ENCODE assay signal across 8 mouse cellular contexts in genomic region chr1:33813495-33813867, GRCm38 (mm10). TPM values are rescaled to one million over a fixed set of nuclear protein-coding genes. Genes with fewer than 3 reads are reported as not detected.
DNase-seq lines count a peak whose midpoint lies in the region; ATAC-seq and TF ChIP-seq lines count a peak whose summit lies in the region.

No protein-coding gene starts in this region.

- peak overlapping the region; percentile 93 for H3K4me3 ChIP-seq in lung, embryonic 15.5 days
- H3K4me3 ChIP-seq in forebrain, embryonic 16.5 days (replicated peaks; ENCODE audit: low read length) = peak overlapping the region; percentile 100
- H3K4me3 ChIP-seq in liver, embryonic 14.5 days (ENCODE audit: insufficient read depth in 1 of 2, low read depth in 2 of 2, low read length in 2 of 2) = peak overlapping the region; percentile 84 to 85
- H3K4me3 ChIP-seq in stomach, embryonic 16.5 days (replicated peaks; ENCODE audit: low read length) = peak overlapping the region; percentile 98

- H3K9ac ChIP-seq in lung, embryonic 15.5 days = peak overlapping the region; percentile 98
- peak overlapping the region; percentile 98 for H3K9ac ChIP-seq in forebrain, embryonic 16.5 days (replicated peaks; ENCODE audit: low read depth, low read length)
- H3K9ac ChIP-seq in liver, embryonic 14.5 days (replicated peaks) = peak overlapping the region; percentile 93
- H3K9ac ChIP-seq in stomach, embryonic 16.5 days (ENCODE audit: low read length) = peak overlapping the region; percentile 99

- peak overlapping the region; percentile 91 for H3K27ac ChIP-seq in lung, embryonic 15.5 days
- H3K27ac ChIP-seq in forebrain, embryonic 16.5 days (ENCODE audit: low read length) = peak overlapping the region; percentile 95
- H3K27ac ChIP-seq in liver, embryonic 14.5 days = peak overlapping the region; percentile 42
- H3K27ac ChIP-seq in stomach, embryonic 16.5 days (ENCODE audit: low read length) = peak overlapping the region; percentile 93

- TF ChIP-seq CTCF in liver, embryonic 14.5 days (IDR thresholded peaks at IDR 0.05; ENCODE audit: low read depth) = no peak

- no peaks in the 10 kb centered on the region for H3K27me3 ChIP-seq in lung, embryonic 15.5 days
- H3K27me3 ChIP-seq in forebrain, embryonic 16.5 days (replicated peaks; ENCODE audit: control insufficient read depth, insufficient read depth, low read length) = no peaks in the 10 kb centered on the region
- H3K27me3 ChIP-seq in liver, embryonic 14.5 days (ENCODE audit: control insufficient read depth, insufficient read depth, low read length) = no peaks in the 10 kb centered on the region
- H3K27me3 ChIP-seq in stomach, embryonic 16.5 days (ENCODE audit: control insufficient read depth, insufficient read depth, low read length) = no peaks in the 10 kb centered on the region

- H3K9me3 ChIP-seq in lung, embryonic 15.5 days = no peaks in the 10 kb centered on the region
- H3K9me3 ChIP-seq in forebrain, embryonic 16.5 days (ENCODE audit: control insufficient read depth, low read length) = 0 out of 2 replicates have a peak, but pooled peaks cover 2% of the 10 kb centered on the region
- no peaks in the 10 kb centered on the region for H3K9me3 ChIP-seq in liver, embryonic 14.5 days (ENCODE audit: control insufficient read depth, low read length)
- no peaks in the 10 kb centered on the region for H3K9me3 ChIP-seq in stomach, embryonic 16.5 days (replicated peaks; ENCODE audit: control insufficient read depth, low read length)

- ATAC-seq in lung, embryonic 15.5 days (ENCODE audit: borderline replicate concordance, extremely low read depth, low FRiP score, low TSS enrichment) = no peak
- no peak for ATAC-seq in forebrain, embryonic 16.5 days
- peak; percentile 27 for ATAC-seq in liver, embryonic 14.5 days (ENCODE audit: insufficient read depth)
- no peak for ATAC-seq in stomach, embryonic 16.5 days (ENCODE audit: insufficient read depth, low FRiP score)

- H3K4me2 ChIP-seq in lung, embryonic 15.5 days = peak overlapping the region; percentile 72
- H3K4me2 ChIP-seq in forebrain, embryonic 16.5 days (ENCODE audit: low read length) = peak overlapping the region; percentile 91
- peak overlapping the region; percentile 77 for H3K4me2 ChIP-seq in liver, embryonic 14.5 days (ENCODE audit: low read depth)
- peak overlapping the region; percentile 60 for H3K4me2 ChIP-seq in stomach, embryonic 16.5 days (ENCODE audit: low read depth, low read length)

- DNase-seq in lung, adult 18-20 months = no peak
- DNase-seq in brain, adult 2 months (ENCODE audit: low read depth, low spot score) = peak; percentile 12
- DNase-seq in liver, embryonic 14.5 days (ENCODE audit: low read depth in 3 of 3, low spot score in 3 of 3) = peak in 2 of 3 experiments; percentile 5 to 14
- DNase-seq in left cerebral cortex, adult 8-10 months (ENCODE audit: low spot score in 2 of 2) = no peak
- no peak for DNase-seq in gastrocnemius, postnatal 4 days (ENCODE audit: low spot score in 2 of 2)

- 6% methylated on average over 11 of the region's 11 CpGs for WGBS in lung, embryonic 15.5 days
- WGBS in forebrain, embryonic 16.5 days = 6% methylated on average over 11 of the region's 11 CpGs
- 6% methylated on average over 11 of the region's 11 CpGs for WGBS in liver, embryonic 14.5 days (ENCODE audit: insufficient replicate concordance)
- 7% methylated on average over 11 of the region's 11 CpGs for WGBS in stomach, embryonic 16.5 days

- peaks cover 19% of the 10 kb centered on the region for H3K4me1 ChIP-seq in lung, embryonic 15.5 days
- H3K4me1 ChIP-seq in forebrain, embryonic 16.5 days (replicated peaks; ENCODE audit: control insufficient read depth, insufficient read depth, low read length) = peaks cover 19% of the 10 kb centered on the region
- peaks cover 13 to 14% of the 10 kb centered on the region in 2 experiments for H3K4me1 ChIP-seq in liver, embryonic 14.5 days (replicated peaks; ENCODE audit: control insufficient read depth in 2 of 2, insufficient read depth in 2 of 2, low read length in 1 of 2)
- peaks cover 10% of the 10 kb centered on the region for H3K4me1 ChIP-seq in stomach, embryonic 16.5 days (ENCODE audit: control insufficient read depth, insufficient read depth, low read length)

- peaks cover 33% of the 10 kb centered on the region for H3K36me3 ChIP-seq in lung, embryonic 15.5 days
- H3K36me3 ChIP-seq in forebrain, embryonic 16.5 days (ENCODE audit: control insufficient read depth, insufficient read depth) = peaks cover 14% of the 10 kb centered on the region
- H3K36me3 ChIP-seq in liver, embryonic 14.5 days (replicated peaks; ENCODE audit: control insufficient read depth, insufficient read depth, low read depth) = peaks cover 13% of the 10 kb centered on the region
- H3K36me3 ChIP-seq in stomach, embryonic 16.5 days (ENCODE audit: control insufficient read depth, insufficient read depth, low read length) = peaks cover 16% of the 10 kb centered on the region

- no peak for TF ChIP-seq EP300 in liver, embryonic 14.5 days (IDR thresholded peaks at IDR 0.05; ENCODE audit: low read depth)

RNA-seq across cellular contexts. Expression of gene Zfp451, which starts 0.9 kb away (rescaled TPM):
- polyA plus RNA-seq in lung, embryonic 15.5 days (2015; fragmentation: Nextera tagmentation; extraction: Ambion mirVana) = 23.0 and 23.8 TPM in 2 replicates
- 50.9 and 56.8 TPM in 2 replicates for polyA plus RNA-seq in forebrain, embryonic 16.5 days (2015; fragmentation: Nextera tagmentation; extraction: Ambion mirVana)
- 3.7 and 5.6 TPM in 2 replicates for polyA plus RNA-seq in liver, embryonic 14.5 days (2012; rRNA removed)
- polyA plus RNA-seq in liver, embryonic 14.5 days (2014; fragmentation: Nextera tagmentation; extraction: Ambion mirVana) = 6.1 and 6.9 TPM in 2 replicates
- 20.8 and 21.7 TPM in 2 replicates for polyA plus RNA-seq in stomach, embryonic 16.5 days (2015; fragmentation: Nextera tagmentation; extraction: Ambion mirVana)
- total RNA-seq in left cerebral cortex, adult 8-10 months (2022) = 10 to 100 TPM; 48.0 to 58.7 (median 54.0) TPM
- total RNA-seq in gastrocnemius, postnatal 4 days (2021) = 10 to 100 TPM; 31.7 to 33.2 TPM

RNA-seq across cellular contexts. Expression of gene Bag2, which starts 55.9 kb away (rescaled TPM):
- polyA plus RNA-seq in lung, embryonic 15.5 days (2015; fragmentation: Nextera tagmentation; extraction: Ambion mirVana) = 42.7 and 42.9 TPM in 2 replicates
- 25.9 and 27.7 TPM in 2 replicates for polyA plus RNA-seq in forebrain, embryonic 16.5 days (2015; fragmentation: Nextera tagmentation; extraction: Ambion mirVana)
- 27.5 and 30.2 TPM in 2 replicates for polyA plus RNA-seq in liver, embryonic 14.5 days (2012; rRNA removed)
- 45.4 and 45.9 TPM in 2 replicates for polyA plus RNA-seq in liver, embryonic 14.5 days (2014; fragmentation: Nextera tagmentation; extraction: Ambion mirVana)
- polyA plus RNA-seq in stomach, embryonic 16.5 days (2015; fragmentation: Nextera tagmentation; extraction: Ambion mirVana) = 82.4 and 88.2 TPM in 2 replicates
- total RNA-seq in left cerebral cortex, adult 8-10 months (2022) = 10 to 100 TPM in 1 of 4 experiments, 1 to 10 TPM in 3; 9.5 to 10.1 (median 9.6) TPM
- total RNA-seq in gastrocnemius, postnatal 4 days (2021) = 10 to 100 TPM; 40.1 to 51.1 TPM

Comparison
In these comparisons a context has a peak if more than half of its experiments do, and no peak if none do; other contexts are left out.
1. H3K27ac ChIP-seq: peak in every context shown above with its lines; median percentile 95 in forebrain, embryonic 16.5 days; 93 in stomach, embryonic 16.5 days; 91 in lung, embryonic 15.5 days; 42 in liver, embryonic 14.5 days.
2. DNase-seq: peak in brain, adult 2 months (single experiment) and liver, embryonic 14.5 days (2 of 3); none in lung, adult 18-20 months (0 of 2), left cerebral cortex, adult 8-10 months (0 of 2) and gastrocnemius, postnatal 4 days (0 of 2).
3. Peak in every context shown above with its lines, with median percentiles within 50 percentile points of each other: H3K4me2 ChIP-seq, H3K4me3 ChIP-seq and H3K9ac ChIP-seq.